Mouse (Mus musculus): ENCODE results near the gene Igtp. TPM values are rescaled to one million over a fixed set of nuclear protein-coding genes. Genes with fewer than 3 reads are reported as not detected.

Igtp gene
- total and polyA plus RNA-seq, 3 experiments: 70.3 to 143 (median 107) TPM

DNA sequence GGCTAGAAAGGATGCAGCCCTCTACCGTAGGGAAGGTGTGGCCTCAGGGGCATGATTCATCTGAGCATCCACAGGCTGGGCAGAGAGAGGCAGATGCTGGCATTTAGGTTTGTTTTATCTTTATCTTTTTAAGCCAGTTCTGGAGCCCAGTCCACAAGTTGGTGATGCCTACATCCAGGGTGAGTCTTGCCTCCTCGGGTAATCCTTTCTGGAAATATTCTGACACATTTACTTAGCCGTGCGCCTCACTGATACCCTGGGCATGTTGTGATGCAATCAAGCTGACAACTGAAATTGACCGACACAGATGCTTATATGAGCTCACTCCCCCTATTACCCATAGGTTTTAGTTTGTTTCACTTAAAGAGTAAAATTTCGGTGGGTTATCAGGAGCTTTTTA lies 17.5 kb downstream of the Igtp start:
- dilution Hi-C loops (cut with MboI; ENCODE audit: extremely low pct_ligation_motif_present, extremely low pct_unique_long_range_greater_than_20kb, low sequenced_read_pairs): no loop called here

GRCm38 (mm10) chr11:58223751-58224150 lies 24.4 kb downstream of the Igtp start:
- Histone ChIP-seq H3K36me3 (replicated peaks in 1 of 2; ENCODE audit: control insufficient read depth in 1 of 2, insufficient read depth in 1 of 2, low read length in 1 of 2) (peaks cover 10 to 28% of the 10 kb centered on the region in 2 experiments), H3K9ac (ENCODE audit: insufficient read depth, low read depth) (no peak overlapping the region), H3K27ac (ENCODE audit: insufficient read depth, low read depth) (no peak overlapping the region), H3K4me1 (ENCODE audit: control insufficient read depth in 1 of 2, insufficient read depth in 2 of 2) (peaks cover 2 to 21% of the 10 kb centered on the region in 2 experiments), H3K27me3 (replicated peaks) (peaks cover 4% of the 10 kb centered on the region), H3K79me2 (replicated peaks; ENCODE audit: control insufficient read depth, extremely low read depth, insufficient read depth, poor library complexity, severe bottlenecking) (no peaks in the 10 kb centered on the region; the same call in 1 of the 2 replicates), H3K4me3 (replicated peaks in 1 of 3; ENCODE audit: low read depth in 2 of 3, low read length in 2 of 3, poor library complexity in 1 of 3) (no peak overlapping the region), H3K4me2 (ENCODE audit: insufficient read depth, low read depth, poor library complexity, severe bottlenecking) (no peak overlapping the region), H3K9me3 (replicated peaks; ENCODE audit: low read length) (no peaks in the 10 kb centered on the region)
- DNase-seq (ENCODE audit: extremely low read depth): no peak
- in situ Hi-C loops (cut with MboI; ENCODE audit: low pct_ligation_motif_present, low pct_unique_long_range_greater_than_20kb, low sequenced_read_pairs): no loop called here
- dilution Hi-C loops (cut with MboI; ENCODE audit: extremely low pct_ligation_motif_present, extremely low pct_unique_long_range_greater_than_20kb, low sequenced_read_pairs): no loop called here
- TF ChIP-seq MAX (IDR thresholded peaks at IDR 0.05; ENCODE audit: low read length) (no peak), MXI1 (IDR thresholded peaks at IDR 0.05; ENCODE audit: low read depth, low read length) (no peak)

More for the DNA sequence above, 17.5 kb downstream of the Igtp start:
- Histone ChIP-seq H3K9me3 (replicated peaks; ENCODE audit: low read length) (no peaks in the 10 kb centered on the region), H3K36me3 (replicated peaks in 1 of 2; ENCODE audit: control insufficient read depth in 1 of 2, insufficient read depth in 1 of 2, low read length in 1 of 2) (peaks cover 13 to 40% of the 10 kb centered on the region in 2 experiments), H3K4me2 (ENCODE audit: insufficient read depth, low read depth, poor library complexity, severe bottlenecking) (peak overlapping the region; percentile 93; the same call in 1 of the 2 replicates), H3K27me3 (replicated peaks) (no peaks in the 10 kb centered on the region), H3K4me3 (replicated peaks in 1 of 3; ENCODE audit: low read depth in 2 of 3, low read length in 2 of 3, poor library complexity in 1 of 3) (no peak overlapping the region), H3K9ac (ENCODE audit: insufficient read depth, low read depth) (no peak overlapping the region), H3K27ac (ENCODE audit: insufficient read depth, low read depth) (no peak overlapping the region), H3K79me2 (replicated peaks; ENCODE audit: control insufficient read depth, extremely low read depth, insufficient read depth, poor library complexity, severe bottlenecking) (peaks cover 10% of the 10 kb centered on the region), H3K4me1 (ENCODE audit: control insufficient read depth in 1 of 2, insufficient read depth in 2 of 2) (peaks cover 20 to 48% of the 10 kb centered on the region in 2 experiments)
- DNase-seq (ENCODE audit: extremely low read depth): no peak
- TF ChIP-seq TCF12 (IDR thresholded peaks at IDR 0.05; ENCODE audit: low read depth, low read length) (no peak), POLR2A (IDR thresholded peaks at IDR 0.05; ENCODE audit: low read depth, low read length) (no peak), CHD1 (IDR thresholded peaks at IDR 0.05; ENCODE audit: low read depth, low read length) (no peak), CTCF (conservative IDR thresholded peaks at IDR 0.05 in 1 of 2, IDR thresholded peaks at IDR 0.05 in 1 of 2; ENCODE audit: low read depth in 2 of 2, low read length in 2 of 2) (no peak), MAZ (IDR thresholded peaks at IDR 0.05; ENCODE audit: low read depth, low read length) (no peak), USF2 (conservative IDR thresholded peaks at IDR 0.05; ENCODE audit: low read depth, low read length) (no peak), JUN (IDR thresholded peaks at IDR 0.05; ENCODE audit: insufficient read depth, low read depth, low read length) (no peak), ZNF384 (IDR thresholded peaks at IDR 0.05; ENCODE audit: low read depth, low read length) (no peak), SMC3 (IDR thresholded peaks at IDR 0.05; ENCODE audit: low read depth, low read length) (no peak), MXI1 (IDR thresholded peaks at IDR 0.05; ENCODE audit: low read depth, low read length) (no peak), MYC (IDR thresholded peaks at IDR 0.05; ENCODE audit: low read depth, low read length) (no peak), ETS1 (conservative IDR thresholded peaks at IDR 0.05; ENCODE audit: low read depth, low read length) (no peak), HCFC1 (IDR thresholded peaks at IDR 0.05; ENCODE audit: low read depth, low read length) (no peak), GABPA (IDR thresholded peaks at IDR 0.05; ENCODE audit: insufficient replicate concordance, low read depth, low read length) (no peak)
- in situ Hi-C loops (cut with MboI; ENCODE audit: low pct_ligation_motif_present, low pct_unique_long_range_greater_than_20kb, low sequenced_read_pairs): no loop called here

All from CH12.LX (cell line).